Mouse (Mus musculus) forebrain, postnatal 0 days (tissue): Measurements from ENCODE around the gene Bcl2l1. TPM values are rescaled to one million over a fixed set of nuclear protein-coding genes. Genes with fewer than 3 reads are reported as not detected.

Experiments used
- ATAC-seq: fragments of 200-750 bp; cut with Nextera tagmentation; 2 replicates; pipeline ENCODE4 v1.8.0; 2017; ENCODE audit warnings: mild to moderate bottlenecking, moderate library complexity
- DNase-seq: peaks from one replicate; pipeline ENCODE4 v3.0.0-alpha.2; 2015
- H3K27ac ChIP-seq: fragments of 300-500 bp; sonication (generic); 2 replicates; pipeline ENCODE4 v1.5.1; 2014; ENCODE audit warnings: low read depth, mild to moderate bottlenecking, antibody characterized with exemption, low read length, moderate library complexity, mixed read lengths
- H3K27me3 ChIP-seq: fragments of 300-500 bp; sonication (generic); 2 replicates; pipeline ENCODE4 v1.6.1; 2014; ENCODE audit warnings: mild to moderate bottlenecking, low read length, mixed read lengths; ENCODE audit not compliant: insufficient read depth
- H3K36me3 ChIP-seq: fragments of 300-500 bp; sonication (generic); 2 replicates; pipeline ENCODE4 v1.6.1; 2014; ENCODE audit warnings: mild to moderate bottlenecking, moderate library complexity; ENCODE audit not compliant: insufficient read depth
- H3K4me1 ChIP-seq: fragments of 300-500 bp; sonication (generic); 2 replicates; pipeline ENCODE4 v1.6.1; 2014; ENCODE audit warnings: antibody characterized with exemption; ENCODE audit not compliant: insufficient read depth
- H3K4me2 ChIP-seq: fragments of 300-500 bp; sonication (generic); 2 replicates; pipeline ENCODE4 v1.6.1; 2014; ENCODE audit warnings: low read depth, mild to moderate bottlenecking, moderate library complexity
- H3K4me3 ChIP-seq: fragments of 300-500 bp; sonication (generic); 2 replicates; pipeline ENCODE4 v1.5.1; 2014; ENCODE audit warnings: low read depth, low read length, mixed read lengths
- H3K9ac ChIP-seq: fragments of 300-500 bp; sonication (generic); 2 replicates; pipeline ENCODE4 v1.6.1; 2014; ENCODE audit warnings: mild to moderate bottlenecking
- H3K9me3 ChIP-seq: fragments of 300-500 bp; sonication (generic); 2 replicates; pipeline ENCODE4 v1.6.1; 2016; ENCODE audit warnings: low read length
- CTCF ChIP-seq: sonication (generic); IDR thresholded peaks from 2 replicates; pipeline ENCODE4 v1.5.1; 2016; ENCODE audit warnings: antibody characterized with exemption, control low read depth, low read depth
- WGBS: fragments of 180-500 bp; shearing (Covaris S2); extraction: QIAGEN DNeasy Blood & Tissue Kit; methylation state at CpG from one replicate; pipeline ENCODE4 v1.1.7; 2014; 5-methylcytosine and 5-hydroxymethylcytosine counted together
- polyA plus RNA-seq: library from polyadenylated mRNA; unstranded; fragments of >200 nt; fragmentation: Nextera tagmentation; extraction: Ambion mirVana; gene quantifications from 2 replicates; pipeline ENCODE4 v1.2.1, GENCODE M21; 2015
- total RNA-seq: library from RNA; depleted of rRNA; stranded (reverse); fragments of >200 nt; gene quantifications from 2 replicates; pipeline ENCODE4 v1.2.3, GENCODE M21; 2014

Gene Bcl2l1
- total and polyA plus RNA-seq, 2 experiments from 2014 or later = 157 to 173 TPM

DNA sequence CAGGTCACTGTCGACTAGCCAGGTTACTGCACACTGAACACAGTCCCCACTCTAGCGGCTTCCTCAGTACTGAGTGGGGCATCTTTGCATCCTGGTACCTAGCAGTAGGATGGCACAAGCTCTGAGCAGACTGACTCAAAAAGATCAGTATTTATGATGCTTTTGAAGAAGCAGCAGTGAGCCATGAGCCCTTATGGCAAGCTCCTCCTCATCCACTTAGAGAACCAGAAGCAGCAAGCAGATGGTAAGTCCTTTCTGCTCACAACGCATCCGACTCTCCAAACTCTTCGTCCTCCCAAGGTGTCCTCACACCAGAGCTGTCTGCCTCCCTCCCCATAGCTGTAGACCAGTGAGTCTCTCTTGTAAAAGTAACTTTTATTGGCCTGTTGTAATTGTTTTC is 48.3 kb downstream of the Bcl2l1 start:
- TF ChIP-seq CTCF = no peak
- Histone ChIP-seq H3K9me3 (no peaks in the 10 kb centered on the region), H3K4me3 (no peak overlapping the region), H3K36me3 (peaks cover 22% of the 10 kb centered on the region; the same call in 1 of the 2 replicates), H3K27ac (no peak overlapping the region), H3K4me2 (no peak overlapping the region), H3K9ac (no peak overlapping the region), H3K27me3 (no peaks in the 10 kb centered on the region), H3K4me1 (peaks cover 3% of the 10 kb centered on the region; the same call in 1 of the 2 replicates)
- 85% methylated on average over 5 of the region's 5 CpGs for WGBS
- no peak for ATAC-seq
- no peak for DNase-seq

DNA sequence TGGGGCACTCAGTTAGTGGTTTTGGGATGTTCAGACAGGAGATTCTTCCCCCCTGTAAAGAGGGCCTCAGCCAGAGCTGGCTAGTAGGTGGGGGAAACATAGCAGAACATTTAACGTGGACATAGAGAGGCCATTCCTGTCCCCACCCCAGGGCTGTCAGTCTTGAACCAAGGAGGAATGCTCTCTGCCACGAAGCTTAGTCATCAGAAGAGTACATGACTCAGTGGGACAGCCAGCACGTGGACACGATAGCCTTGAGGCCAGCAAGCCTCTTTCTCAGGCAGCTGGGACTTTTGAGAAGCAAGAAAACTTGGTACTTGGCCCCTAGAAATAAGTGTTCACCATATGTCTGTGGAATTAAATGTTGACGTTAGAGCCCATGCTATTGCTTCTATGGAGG is 48.9 kb downstream of the Bcl2l1 start:
- 75% methylated on average over 5 of the region's 5 CpGs for WGBS
- H3K4me3 ChIP-seq = no peak overlapping the region
- H3K9me3 ChIP-seq = no peaks in the 10 kb centered on the region
- H3K36me3 ChIP-seq = peaks cover 22% of the 10 kb centered on the region; the same call in 1 of the 2 replicates
- H3K27ac ChIP-seq = no peak overlapping the region
- H3K9ac ChIP-seq = no peak overlapping the region
- no peaks in the 10 kb centered on the region for H3K27me3 ChIP-seq
- DNase-seq (no peak), ATAC-seq (no peak)
- TF ChIP-seq CTCF = no peak
- H3K4me1 ChIP-seq = peaks cover 3% of the 10 kb centered on the region; the same call in 1 of the 2 replicates
- H3K4me2 ChIP-seq = no peak overlapping the region

DNA sequence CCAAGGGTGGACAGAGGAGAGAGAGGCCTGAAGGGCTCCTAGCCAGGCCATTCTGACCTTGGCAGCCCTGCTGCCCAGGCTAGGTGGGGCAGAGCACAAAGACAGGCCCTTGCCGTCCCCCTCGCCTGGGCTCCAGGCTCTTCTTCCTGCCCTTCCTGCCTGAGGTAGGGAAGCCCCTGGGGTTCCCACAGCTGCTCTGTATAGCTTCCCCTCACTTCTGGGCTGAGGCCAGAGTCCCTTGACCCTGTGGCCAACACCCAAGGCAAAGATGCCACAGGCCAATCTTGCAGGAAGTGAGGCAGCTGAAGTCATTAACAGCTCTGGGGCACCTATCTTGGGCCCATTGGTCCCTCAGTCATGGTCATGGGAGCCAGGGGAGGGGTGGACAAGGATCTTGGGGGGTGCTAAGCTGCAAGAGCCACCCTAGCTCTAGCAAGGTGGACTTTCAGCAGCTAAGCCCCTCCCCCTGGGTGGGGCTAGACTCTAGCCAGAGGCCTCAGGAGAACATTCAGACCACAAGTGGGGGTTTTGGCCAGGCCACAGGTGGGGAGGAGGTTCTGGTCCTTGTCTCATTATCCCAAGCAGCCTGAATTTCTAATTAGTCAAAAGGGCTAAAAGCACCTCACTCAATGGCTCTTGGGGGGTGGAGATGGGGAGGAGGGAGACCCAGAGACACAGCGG is 50.4 kb downstream of the Bcl2l1 start:
- no peak overlapping the region for H3K4me2 ChIP-seq
- H3K9me3 ChIP-seq = no peaks in the 10 kb centered on the region
- no peak overlapping the region for H3K27ac ChIP-seq
- DNase-seq (no peak), ATAC-seq (no peak)
- TF ChIP-seq CTCF = no peak
- peaks cover 22% of the 10 kb centered on the region; the same call in 1 of the 2 replicates for H3K36me3 ChIP-seq
- H3K4me1 ChIP-seq = peaks cover 3% of the 10 kb centered on the region; the same call in 1 of the 2 replicates
- WGBS = 81% methylated on average over 3 of the region's 3 CpGs
- H3K4me3 ChIP-seq = no peak overlapping the region
- H3K27me3 ChIP-seq = no peaks in the 10 kb centered on the region
- H3K9ac ChIP-seq = no peak overlapping the region

DNA sequence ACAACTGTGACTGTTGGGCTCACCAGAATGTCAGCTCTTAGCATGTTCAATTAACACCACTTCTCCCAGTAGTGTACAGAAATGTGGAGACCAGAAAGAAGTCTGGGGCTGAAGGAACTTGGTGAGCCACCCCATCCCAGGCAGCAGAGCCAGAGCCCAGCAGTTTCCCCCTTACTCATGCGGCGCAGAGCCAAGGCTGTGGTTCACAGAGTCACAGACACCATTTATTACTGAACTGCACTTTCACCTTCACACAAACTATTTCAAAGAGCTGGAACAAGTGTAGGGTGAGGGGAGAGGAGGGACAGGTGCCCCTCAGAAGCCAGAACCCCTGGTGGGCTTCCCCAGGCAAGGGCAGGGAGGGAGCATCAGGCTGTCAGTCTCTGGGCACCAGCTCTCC is 51.1 kb downstream of the Bcl2l1 start:
- 94% methylated on average over 2 of the region's 2 CpGs for WGBS

DNA sequence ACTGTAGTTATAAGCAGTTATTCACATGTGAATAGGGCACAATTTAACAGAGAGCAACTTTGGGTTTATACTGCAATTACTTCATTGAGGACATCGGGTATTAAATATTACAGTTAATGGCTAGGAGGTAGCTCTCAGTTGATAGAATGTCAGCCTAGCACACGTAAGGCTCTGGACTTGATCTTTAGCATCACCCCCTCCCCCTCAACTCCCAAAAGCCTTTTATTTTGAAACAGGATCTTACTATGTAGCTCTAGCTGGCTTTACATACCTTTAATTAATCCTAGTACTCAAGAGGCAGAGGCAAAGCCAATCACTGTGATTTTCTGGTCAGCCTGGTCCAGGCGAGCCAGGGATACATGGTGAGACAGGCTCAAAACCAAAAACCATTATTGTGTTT is 54.4 kb downstream of the Bcl2l1 start:
- Histone ChIP-seq H3K9ac (no peak overlapping the region), H3K27ac (no peak overlapping the region), H3K4me2 (no peak overlapping the region), H3K4me1 (no peaks in the 10 kb centered on the region), H3K36me3 (peaks cover 22% of the 10 kb centered on the region; the same call in 1 of the 2 replicates), H3K4me3 (no peak overlapping the region), H3K27me3 (no peaks in the 10 kb centered on the region), H3K9me3 (no peaks in the 10 kb centered on the region)
- no peak for DNase-seq
- 89% methylated on average over 3 of the region's 3 CpGs for WGBS
- TF ChIP-seq CTCF = no peak
- ATAC-seq = no peak

More for the DNA sequence above, 51.1 kb downstream of the Bcl2l1 start:
- ATAC-seq (no peak), DNase-seq (no peak)
- no peak overlapping the region for H3K4me2 ChIP-seq
- H3K9me3 ChIP-seq = no peaks in the 10 kb centered on the region
- no peak overlapping the region for H3K9ac ChIP-seq
- TF ChIP-seq CTCF = no peak
- H3K4me1 ChIP-seq = no peaks in the 10 kb centered on the region
- H3K36me3 ChIP-seq = peaks cover 22% of the 10 kb centered on the region; the same call in 1 of the 2 replicates
- H3K27ac ChIP-seq = no peak overlapping the region
- H3K4me3 ChIP-seq = no peak overlapping the region
- H3K27me3 ChIP-seq = no peaks in the 10 kb centered on the region

DNA sequence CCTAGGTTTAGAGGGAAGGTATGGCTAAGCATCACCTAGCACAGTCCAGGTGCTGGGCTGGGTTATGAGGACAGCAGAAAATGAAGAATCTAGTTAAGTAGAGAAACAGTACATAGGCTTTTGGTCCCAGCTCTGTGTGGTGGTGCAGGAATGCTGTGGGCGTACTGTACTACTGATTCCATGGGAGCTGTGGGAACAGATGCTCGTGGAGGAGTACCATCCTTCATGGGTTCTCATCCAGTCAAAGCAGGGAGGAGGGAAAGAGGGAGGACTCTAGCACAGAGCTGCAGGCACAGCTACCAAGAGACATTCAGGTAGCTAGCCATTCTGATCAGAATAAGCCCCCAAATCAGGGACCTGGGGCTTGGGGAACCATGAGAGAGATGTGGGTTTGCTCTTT is 55.1 kb downstream of the Bcl2l1 start:
- Histone ChIP-seq H3K27me3 (no peaks in the 10 kb centered on the region), H3K9me3 (no peaks in the 10 kb centered on the region), H3K4me2 (no peak overlapping the region), H3K9ac (no peak overlapping the region), H3K27ac (no peak overlapping the region), H3K36me3 (peaks cover 16% of the 10 kb centered on the region; the same call in 1 of the 2 replicates), H3K4me1 (no peaks in the 10 kb centered on the region), H3K4me3 (no peak overlapping the region)
- WGBS = 86% methylated on average over 2 of the region's 2 CpGs
- ATAC-seq (no peak), DNase-seq (no peak)
- no peak for TF ChIP-seq CTCF

DNA sequence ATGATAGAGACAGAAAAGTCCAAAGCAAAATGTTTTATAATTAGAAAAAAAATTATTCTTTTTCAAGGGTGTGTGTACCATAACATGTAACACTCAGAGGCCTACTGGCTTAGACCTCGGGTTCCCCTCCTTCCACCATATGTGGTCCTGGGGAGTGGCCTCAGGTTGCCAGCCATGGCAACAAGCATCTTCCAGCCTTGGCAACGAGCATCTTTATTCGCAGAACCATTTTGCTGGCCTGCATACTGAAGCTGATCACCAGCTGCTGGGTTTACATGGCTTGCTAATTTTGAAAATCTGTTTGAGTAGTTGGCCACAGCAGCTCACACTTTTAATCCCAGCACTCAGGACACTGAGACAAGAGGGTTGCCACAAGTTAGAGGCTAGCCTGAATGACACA is 55.5 kb downstream of the Bcl2l1 start:
- H3K27me3 ChIP-seq = no peaks in the 10 kb centered on the region
- DNase-seq (no peak), ATAC-seq (no peak)
- no peak overlapping the region for H3K4me3 ChIP-seq
- H3K36me3 ChIP-seq = peaks cover 15% of the 10 kb centered on the region; the same call in 1 of the 2 replicates
- H3K27ac ChIP-seq = no peak overlapping the region
- WGBS = 55% methylated on average over 3 of the region's 3 CpGs
- no peak overlapping the region for H3K9ac ChIP-seq
- H3K4me1 ChIP-seq = no peaks in the 10 kb centered on the region
- no peak overlapping the region for H3K4me2 ChIP-seq
- TF ChIP-seq CTCF = no peak
- no peaks in the 10 kb centered on the region for H3K9me3 ChIP-seq
